Mouse (Mus musculus) embryo, embryonic 10 days (tissue): ENCODE measurements around the gene 2210011C24Rik.
A peak's percentile ranks its signal among the peaks of the same experiment; 100 is the strongest.
"Not testable (repeated sequence)": the region's sequence is repeated elsewhere in the genome, so short reads cannot be mapped to it uniquely, and the experiment has no call there.

Source experiments
- DNase-seq: peaks from one replicate; pipeline ENCODE4 v3.0.0-alpha.2; 2015; ENCODE audit warnings: low spot score

2210011C24Rik gene

DNA sequence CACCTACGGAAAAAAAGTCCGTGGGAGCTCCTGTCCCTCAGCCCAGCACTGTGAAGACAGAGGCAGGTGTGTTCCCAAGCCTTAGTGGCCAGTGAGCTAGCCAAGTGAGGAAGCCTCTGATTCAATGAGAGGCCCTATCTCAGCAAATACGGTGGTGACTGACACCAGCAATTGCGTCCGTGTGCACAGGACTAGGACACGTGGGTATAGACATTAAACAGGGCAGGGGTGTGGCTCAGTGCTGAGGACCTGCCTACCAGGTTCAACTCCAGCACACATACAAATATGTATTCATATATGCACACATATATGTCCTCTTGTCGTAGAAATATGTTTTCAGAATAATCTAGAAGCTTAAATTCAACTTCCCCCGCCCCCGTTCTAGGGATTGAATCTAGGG, 7.8 kb upstream of the 2210011C24Rik start:
- DNase-seq = no peak

DNA sequence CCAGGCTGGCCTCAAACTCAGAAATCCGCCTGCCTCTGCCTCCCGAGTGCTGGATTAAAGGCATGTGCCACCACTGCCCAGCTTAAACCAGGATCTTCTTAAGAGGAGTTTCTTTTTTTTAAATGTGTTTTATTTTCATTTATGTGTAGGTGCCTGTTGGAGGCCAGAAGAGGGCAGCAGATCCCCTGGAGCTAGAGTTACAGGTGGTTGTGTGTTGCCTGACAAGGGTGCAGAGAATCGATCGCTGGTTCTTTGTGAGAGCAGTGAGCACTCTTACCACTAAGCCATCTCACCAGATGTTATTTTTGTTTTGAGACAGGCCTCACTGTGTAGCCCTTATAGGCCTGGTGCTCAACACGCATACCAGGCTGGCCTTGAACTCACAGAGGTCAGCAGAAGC, 3.9 kb upstream of the 2210011C24Rik start:
- DNase-seq = no peak

DNA sequence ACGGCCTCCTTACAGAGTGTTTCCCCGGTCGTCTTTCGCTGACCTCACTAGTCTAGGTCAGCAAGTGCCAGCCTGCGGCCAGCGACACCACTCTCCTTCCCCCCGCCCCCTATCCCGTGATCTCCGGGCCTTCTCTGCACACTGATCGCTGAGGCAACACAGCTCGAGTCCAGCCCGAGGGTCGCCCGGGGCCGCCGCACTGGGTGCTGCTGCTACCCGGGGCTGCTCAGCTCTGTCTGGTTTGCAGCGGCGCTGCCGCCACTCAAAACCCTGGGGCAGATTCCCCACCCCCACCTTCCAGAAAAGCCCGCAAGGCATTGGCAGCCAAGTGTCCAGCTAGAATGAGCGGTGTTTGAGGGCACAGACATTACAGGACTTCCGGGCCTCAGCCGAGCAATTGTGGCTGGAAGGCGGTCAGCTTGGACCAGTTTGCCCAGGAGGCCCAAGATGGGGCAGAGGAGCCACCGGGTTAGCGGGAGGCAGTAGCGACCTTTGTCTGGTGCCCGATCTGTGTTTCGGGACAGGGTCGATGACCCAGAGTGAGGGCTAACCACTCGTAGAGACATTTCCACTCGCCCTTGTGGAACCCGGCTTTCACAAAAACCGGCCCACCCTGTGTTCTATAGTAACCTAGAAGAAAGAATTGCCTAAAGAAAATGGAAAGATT, 661 bp upstream of the 2210011C24Rik start:
- peak; percentile 80 for DNase-seq

DNA sequence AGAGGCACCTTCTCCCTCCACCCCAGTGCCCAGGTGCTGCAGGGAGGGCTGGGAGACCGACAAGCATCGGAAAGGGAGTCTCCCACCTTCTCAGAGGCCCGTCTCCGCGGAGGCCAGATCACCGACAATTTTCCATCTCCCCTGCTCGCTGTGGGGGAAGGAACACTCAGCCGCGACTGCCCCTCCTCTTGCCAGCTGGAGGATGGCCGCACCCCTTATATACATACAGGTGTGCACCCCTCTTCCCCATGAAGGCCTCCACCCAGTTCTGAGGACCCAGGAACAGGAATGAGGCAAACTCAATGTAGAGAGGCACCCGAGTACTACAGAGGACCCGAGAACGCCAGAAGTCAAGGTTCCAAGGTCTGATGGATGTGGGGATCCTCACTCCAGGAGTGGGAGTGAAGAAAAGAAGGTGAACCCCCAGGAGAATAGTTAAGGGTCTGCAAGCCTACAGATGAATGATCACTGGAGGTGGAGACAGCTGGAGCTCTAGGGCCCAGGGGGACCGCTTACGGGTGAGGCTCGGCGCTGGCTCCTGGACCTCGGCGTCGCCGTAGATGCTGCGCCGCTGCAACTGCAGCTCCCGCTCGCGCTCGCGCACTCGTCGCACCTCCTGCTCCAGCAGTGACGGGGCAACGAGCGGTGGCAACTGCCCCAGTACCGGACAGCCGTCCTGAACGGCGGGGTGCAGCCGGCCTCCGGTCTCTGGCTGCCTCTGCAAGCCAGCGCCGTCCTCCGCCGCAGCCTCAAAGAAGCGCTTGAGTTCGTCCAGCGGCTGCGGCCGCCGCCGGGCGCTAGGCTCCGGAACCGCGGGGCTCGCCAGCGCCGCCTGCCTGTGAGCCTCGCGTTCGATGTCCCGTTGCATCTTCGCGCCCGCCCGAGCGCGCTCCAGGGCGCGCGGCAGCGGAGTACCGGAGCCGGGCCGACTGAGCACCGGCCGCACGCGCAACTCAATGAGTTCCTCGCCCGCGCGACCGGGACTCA, 1.1 kb downstream of the 2210011C24Rik start:
- peak; percentile 77 for DNase-seq

DNA sequence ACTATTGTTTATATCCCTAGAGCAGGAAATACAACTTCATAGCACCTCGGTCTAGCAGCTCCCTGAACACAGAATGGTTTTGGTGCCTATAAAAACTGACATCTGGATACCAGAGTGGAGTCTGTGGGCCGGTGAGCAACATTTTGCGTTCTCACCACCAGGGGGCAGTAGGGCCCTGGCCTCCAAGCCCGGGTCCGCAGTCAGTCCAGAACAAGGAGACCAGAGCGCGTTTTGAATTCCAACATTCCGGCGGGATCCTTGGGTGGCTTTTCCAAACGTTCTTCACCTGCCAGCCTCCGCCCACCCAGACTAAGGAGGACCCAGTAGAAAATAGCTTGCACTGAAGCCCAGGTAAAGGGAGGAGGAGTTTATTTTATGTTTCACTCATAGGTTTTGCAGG, 2.1 kb downstream of the 2210011C24Rik start:
- peak; percentile 92 for DNase-seq

DNA sequence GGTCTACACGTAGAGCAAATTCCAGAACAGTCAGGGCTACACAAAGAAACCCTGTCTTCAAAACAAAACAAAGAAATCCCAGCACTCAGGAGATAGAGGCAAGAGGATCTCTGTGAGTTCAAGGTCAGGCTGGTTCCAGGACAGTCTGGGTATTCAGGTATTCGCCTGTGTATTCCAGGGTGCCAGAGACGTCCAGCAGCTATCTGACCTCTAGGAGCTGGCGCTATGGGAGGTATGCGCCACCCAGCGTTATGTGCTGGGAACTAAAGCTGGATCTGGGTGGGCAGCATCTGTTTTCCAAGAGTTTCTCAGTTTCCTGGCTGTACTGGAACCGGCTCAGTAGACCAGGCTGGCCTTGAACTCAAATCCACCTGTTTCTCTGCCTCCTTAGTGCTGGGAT, 3.6 kb downstream of the 2210011C24Rik start:
- DNase-seq = peak; percentile 73

DNA sequence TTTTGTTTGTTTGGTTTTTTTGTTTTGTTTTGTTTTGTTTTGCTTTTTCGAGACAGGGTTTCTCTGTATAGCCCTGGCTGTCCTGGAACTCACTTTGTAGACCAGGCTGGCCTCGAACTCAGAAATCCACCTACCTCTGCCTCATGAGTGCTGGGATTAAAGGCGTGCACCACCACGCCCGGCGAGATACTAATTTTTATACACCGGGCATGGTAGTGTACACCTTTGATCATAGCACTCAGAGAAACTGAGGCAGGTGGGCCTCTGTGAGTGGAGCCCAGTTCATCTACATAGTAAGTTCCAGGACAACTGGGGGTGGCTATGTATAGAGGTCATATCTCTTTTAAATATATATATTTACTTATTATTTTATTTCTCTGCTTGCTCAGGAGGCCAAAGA, 6.5 kb downstream of the 2210011C24Rik start:
- not testable (repeated sequence) for DNase-seq

DNA sequence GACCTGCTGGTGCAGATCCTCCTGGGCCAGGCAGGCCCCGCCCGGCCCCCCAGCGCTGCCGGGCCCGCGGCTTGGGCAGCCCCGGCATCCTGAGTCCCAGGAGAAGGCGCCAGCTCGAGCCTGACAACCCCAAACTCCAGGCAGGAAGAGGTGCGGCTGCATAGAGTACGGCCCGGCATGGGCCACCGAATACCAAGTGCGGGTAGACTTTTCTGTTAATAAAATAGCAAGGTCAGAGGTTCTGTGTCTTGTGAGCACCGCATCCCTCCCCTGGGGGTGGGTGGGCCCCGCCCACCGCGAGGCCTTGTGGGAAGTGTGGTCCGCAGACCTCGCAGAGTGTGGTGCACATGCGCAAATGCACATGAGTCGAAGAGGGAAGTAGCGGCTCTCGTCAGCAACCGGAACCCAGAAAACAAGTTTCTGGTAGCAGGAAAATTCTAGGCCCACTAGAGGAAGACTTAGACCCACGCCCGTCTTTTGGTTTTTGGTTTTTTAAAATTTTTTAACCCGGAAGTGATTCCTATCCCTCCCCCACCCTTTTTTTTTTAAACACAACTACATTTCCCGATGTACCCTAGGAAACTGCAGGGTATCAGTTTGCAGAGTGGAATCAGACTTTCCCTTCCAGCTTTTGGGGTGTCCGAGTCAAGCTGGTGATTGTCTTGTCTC, 7.3 kb downstream of the 2210011C24Rik start:
- peak; percentile 94 for DNase-seq

DNA sequence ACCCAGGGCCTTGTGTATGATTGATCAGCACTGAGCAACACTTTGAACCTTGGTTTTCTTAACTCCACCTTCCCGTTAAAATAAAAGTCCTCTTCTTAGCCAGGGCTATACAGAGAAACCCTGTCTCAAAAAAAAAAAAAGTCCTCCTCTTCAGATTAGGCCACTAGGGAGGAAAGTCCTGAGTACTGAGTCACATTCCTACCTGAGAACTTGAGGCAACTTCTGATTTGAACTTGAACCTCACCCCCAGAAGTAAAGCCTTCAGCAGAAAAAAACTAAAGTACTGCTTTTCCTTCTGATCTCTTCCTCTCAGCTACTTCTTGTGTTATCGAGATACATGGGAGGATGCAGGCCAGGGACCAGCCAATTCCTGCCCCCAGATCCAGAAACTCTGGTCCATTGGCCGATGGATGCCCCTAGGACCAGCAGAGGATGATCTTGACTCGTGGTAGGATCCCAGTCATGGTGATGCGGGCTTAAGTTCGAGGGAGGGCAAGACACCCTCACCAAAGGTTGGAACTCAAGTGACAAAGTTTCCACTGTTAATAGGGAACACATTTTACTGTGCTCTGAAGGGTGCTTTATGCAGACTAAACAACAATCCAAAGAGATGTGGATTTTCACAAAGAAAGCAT, 8.2 kb downstream of the 2210011C24Rik start:
- DNase-seq = no peak

DNA sequence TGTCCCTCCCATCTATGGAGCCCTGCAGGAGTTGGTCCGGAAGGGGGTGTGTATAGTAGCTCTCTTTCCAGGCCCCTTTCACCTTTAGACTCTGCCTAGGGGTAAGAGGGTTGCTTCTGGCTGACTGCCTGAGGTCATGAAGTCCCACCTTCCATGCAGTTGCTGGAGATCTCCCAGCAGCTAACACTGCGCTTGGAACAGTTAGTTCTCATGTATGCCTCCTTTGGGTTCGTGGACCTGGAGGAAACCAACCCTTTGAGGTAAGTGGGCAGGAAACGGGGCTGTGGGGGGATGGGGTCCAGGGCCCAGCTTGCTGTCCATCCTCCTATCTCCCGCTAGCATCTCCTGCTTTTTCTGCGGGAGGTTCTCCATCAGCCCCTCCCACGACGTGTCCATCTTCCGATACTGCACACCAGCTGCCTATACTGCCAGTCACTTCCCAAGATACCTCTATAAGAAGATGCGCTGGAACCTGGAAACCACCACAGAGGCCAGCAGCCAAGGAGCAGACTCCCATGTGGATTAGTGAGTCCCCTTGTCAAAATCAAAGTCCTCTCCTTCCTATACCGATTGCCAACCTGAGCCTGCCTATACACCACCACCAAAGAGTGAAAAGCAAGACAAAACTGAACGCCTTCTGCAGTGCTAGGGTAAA, 8.9 kb downstream of the 2210011C24Rik start:
- no peak for DNase-seq

DNA sequence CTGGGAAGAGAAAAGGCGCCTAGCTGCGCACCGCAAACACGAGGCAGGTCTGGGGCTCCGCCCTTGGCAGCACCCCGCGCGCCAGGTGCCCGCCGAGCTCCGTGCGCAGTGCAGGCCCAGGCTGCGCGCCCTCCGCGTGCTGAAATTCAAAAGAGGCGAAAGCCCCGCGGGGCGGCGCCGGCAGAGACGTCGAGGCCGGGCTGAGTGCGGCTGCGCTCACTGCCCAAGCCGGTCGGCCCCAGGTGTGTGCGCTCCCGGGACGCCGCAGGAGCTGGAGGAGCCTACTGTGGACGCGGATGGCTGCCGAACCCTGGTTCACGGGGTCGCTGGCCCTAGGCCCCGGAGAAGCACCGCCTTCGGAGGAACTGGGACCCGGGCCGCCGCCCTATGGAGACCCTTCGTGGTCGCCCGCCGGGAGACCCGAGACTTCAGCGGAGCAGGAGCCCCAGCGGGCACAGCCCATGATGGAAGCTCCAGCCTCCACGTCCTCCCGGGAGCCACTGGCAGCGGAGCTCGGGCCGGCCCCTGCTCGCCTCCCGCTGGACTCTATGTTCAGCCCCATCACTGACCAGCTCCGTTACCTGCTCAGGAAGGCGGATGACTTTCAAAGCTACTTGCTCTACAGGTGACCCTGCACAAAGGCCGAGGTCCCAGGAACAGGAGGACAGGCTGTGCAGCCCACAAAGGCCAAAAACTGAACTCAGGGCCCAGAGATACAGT, 10.5 kb downstream of the 2210011C24Rik start, which contains the start of gene 1700067K01Rik:
1700067K01Rik (plus strand) TSS at position 222 of the 720 bp plus-strand sequence.
- no peak for DNase-seq

DNA sequence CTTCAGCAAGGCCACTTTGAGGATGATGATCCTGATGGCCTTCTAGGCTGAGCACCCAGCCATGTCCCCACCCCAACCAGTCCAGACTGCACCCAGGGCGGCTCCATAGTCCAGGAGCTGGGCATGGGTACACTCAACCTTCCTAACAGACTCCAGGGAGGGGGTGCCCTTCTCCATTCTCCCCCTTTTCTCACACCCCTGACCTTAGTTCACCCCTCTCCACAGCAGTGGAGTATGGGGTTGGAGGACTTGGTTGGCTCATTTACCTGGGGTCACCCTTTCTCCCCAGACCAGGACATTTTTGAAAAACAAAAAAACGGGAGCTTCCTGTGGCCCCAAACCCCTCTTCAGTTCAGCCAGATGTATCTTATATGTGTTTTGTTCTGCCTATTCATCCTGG, 12.1 kb downstream of the 2210011C24Rik start:
- no peak for DNase-seq

DNA sequence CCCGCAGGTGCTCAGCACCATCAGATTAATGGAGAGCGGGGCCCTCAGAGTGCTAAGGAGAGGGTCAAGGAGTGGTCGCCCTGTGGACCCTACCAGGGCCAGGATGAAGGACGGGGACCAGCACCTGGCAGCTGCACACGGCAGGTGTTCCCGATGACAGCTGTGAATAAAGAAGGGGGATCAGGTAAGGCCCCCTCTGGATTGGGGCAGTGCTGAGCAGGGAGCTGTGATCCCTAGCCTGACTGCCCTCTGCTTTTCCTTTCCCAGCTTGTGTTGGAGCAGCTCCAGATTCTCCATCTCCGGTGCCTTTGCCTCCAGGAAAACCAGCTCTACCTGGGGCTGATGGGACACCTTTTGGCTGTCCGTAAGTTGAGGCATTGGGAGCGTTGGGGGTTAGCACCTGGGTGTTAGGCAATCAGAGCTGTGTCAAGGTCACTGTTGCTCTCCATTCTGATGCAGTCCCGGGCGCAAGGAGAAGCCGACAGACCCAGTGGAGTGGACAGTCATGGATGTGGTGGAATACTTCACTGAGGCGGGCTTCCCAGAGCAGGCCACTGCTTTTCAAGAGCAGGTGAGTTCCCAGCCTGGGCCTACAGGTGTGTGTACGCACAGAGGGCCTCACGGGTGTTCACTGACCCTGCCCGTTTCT, 12.8 kb downstream of the 2210011C24Rik start:
- no peak for DNase-seq

DNA sequence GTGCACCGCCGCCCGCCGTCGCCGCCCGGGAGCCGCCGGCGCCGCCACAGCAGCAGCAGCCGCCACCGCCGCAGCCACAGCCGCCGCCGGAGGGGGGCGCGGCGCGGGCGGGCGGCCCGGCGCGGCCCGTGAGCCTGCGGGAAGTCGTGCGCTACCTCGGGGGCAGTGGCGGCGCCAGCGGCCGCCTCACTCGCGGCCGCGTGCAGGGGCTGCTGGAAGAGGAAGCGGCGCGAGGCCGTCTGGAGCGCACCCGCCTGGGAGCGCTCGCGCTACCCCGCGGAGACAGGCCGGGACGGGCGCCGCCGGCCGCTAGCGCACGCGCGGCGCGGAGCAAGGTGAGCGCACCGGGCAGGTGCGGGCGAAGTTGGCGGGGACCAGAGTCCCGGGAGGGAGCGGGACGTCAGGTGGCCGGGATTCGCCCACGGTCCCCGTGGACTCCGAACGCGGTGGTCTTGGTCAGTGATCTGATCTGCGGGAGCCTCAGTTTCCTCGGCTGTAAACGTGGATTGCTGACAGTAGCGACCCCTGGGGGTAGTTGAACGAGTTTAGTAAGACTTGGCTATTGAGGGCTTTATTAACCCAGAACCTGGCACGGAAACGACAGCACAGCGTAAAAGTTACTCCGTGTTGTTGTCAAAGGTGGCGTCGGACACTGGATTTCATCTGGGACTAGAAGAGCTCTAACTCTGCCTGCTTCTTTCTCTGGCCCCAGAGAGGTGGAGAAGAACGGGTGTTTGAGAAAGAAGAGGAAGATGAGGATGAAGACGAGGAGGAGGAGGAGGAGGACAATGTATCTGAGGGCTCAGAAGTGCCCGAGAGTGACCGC, 13.5 kb downstream of the 2210011C24Rik start:
- peak; percentile 87 for DNase-seq

DNA sequence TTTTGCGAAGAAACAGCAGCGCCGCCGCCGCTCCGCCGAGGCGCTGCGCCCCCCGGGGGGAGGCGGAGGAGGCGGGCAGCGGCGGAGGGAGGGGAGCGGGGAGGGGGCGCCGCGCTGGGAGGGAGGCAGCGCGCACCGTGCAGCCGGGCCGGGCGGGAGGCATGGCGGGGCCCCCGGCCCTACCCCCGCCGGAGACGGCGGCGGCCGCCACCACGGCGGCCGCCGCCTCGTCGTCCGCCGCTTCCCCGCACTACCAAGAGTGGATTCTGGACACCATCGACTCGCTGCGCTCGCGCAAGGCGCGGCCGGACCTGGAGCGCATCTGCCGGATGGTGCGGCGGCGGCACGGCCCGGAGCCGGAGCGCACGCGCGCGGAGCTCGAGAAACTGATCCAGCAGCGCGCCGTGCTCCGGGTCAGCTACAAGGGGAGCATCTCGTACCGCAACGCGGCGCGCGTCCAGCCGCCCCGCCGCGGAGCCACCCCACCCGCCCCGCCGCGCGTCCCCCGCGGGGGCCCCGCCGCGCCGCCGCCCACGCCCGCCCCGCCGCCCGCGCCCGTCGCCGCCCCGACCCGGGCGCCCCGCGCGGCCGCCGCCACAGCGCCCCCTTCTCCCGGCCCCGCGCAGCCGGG, 14.3 kb downstream of the 2210011C24Rik start, which contains the start of gene Samd1:
Samd1 (plus strand) TSS at position 162 of the 631 bp plus-strand sequence.
- peak; percentile 71 for DNase-seq

DNA sequence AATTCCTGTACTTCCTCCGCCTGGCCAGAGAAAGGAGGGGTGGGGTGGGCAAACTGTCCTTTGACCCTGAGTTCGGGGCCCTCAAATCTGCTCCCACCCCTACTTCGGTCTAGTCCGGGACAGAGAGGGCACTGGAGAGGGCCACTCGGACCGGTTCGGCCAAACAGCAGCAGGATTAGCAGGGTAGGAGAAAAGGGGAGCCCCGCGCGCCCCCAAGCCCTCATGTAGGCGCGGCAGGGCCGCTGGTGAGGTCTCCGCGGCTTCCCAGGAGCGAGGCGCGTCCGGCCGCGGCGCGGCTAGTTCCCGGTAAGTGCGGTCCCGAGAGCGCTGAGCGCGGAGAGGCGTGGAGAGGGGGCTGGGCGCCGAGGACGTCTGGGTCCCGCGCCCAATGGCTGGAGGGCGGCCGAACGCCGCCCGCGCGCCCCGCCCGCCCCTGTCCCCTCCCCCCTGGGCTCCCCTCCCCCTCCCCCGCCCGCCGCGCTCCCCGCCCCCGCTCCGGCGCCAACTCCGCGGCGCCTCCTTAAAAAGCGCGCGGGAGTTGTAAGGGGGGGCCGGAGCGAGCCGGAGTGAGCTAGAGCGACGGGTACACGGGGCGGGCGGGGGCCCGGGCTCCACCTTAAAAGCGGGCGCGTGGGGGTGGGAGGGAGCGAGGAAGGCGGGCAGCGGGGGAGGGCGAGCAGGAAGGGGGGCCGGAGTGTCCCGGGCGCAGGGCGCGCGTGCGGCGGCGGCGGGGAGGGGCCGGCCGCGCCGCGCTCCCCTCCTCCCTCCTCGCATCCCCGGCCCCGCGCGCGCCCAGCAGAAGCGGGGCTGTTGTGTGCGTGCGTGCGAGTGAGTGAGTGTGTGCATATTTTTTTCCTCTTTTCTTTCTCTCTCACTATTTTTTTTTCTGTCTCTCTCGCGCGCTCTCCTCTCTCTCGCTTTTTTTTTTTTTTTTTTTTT, 15.1 kb downstream of the 2210011C24Rik start:
- peak; percentile 82 for DNase-seq

DNA sequence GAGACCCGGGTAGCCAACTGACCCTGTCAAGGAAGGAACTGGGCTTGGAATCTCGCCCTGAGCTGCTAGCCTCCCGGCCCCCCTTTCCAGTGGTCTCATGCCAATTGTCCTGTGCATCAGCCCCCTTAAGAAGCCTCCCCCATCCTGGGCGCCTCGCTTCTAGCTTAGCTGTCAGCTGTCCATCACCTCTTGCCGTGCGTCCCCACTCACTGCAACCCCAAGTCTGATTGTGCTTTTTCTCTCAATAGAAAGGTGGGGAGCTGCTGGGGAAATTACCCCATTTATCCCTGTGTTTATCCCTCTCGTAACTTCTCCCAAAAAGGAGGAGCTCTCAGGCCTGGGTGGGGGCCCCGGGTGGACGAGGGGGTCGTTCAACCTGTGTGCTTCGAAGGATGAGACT, 16.0 kb downstream of the 2210011C24Rik start:
- peak; percentile 8 for DNase-seq

DNA sequence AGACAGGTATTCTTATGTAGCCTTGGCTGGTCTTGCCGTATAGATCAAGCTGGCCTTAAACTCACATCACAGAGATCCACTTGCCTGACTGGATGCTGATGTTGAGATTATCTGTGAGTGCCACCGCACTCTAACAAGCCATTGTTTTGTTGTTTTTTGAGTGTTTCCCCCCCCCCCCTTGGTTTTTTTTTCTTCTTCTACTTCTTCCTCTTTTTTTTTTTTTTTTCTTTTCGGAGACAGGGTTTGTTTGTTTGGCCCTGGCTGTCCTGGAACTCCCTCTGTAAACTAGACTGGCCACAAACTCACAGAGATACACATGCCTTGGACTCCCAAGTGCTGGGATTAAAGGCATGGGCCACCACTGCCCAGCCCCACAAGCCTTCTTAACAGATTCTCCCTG, 17.9 kb downstream of the 2210011C24Rik start:
- DNase-seq = no peak
